Mouse (Mus musculus): ENCODE results near the gene Chchd2. TPM values are rescaled to one million over a fixed set of nuclear protein-coding genes. Genes with fewer than 3 reads are reported as not detected.

Gene Chchd2
- polyA plus RNA-seq, 1 experiment, result 322 TPM

- H3K27ac ChIP-seq (ENCODE audit: insufficient read depth, low read length), result no peak overlapping the region
- no peak overlapping the region for H3K4me3 ChIP-seq (ENCODE audit: insufficient read depth, low read length)
- no peaks in the 10 kb centered on the region; the same call in 1 of the 2 replicates for H3K4me1 ChIP-seq (ENCODE audit: control insufficient read depth, insufficient read depth, low read length)
- TF ChIP-seq CTCF (IDR thresholded peaks at IDR 0.05; ENCODE audit: borderline replicate concordance, insufficient read depth, low read length) (no peak), POLR2A (IDR thresholded peaks at IDR 0.05; ENCODE audit: low read depth, low read length) (no peak)
Observed at GRCm38 (mm10) chr5:129879888-129880287, 7.4 kb downstream of the Chchd2 start.

- no peak overlapping the region for H3K27ac ChIP-seq (ENCODE audit: insufficient read depth, low read length)
- no peak overlapping the region for H3K4me3 ChIP-seq (ENCODE audit: insufficient read depth, low read length)
- TF ChIP-seq CTCF (IDR thresholded peaks at IDR 0.05; ENCODE audit: borderline replicate concordance, insufficient read depth, low read length) (peak; percentile 46; the same call in 1 of the 2 replicates), POLR2A (IDR thresholded peaks at IDR 0.05; ENCODE audit: low read depth, low read length) (no peak)
- H3K4me1 ChIP-seq (ENCODE audit: control insufficient read depth, insufficient read depth, low read length), result no peaks in the 10 kb centered on the region; the same call in 1 of the 2 replicates
Observed at GRCm38 (mm10) chr5:129878946-129879345, 8.3 kb downstream of the Chchd2 start.

GRCm38 (mm10) chr5:129877731-129878455 is 9.4 kb downstream of the Chchd2 start:
- no peak overlapping the region for H3K4me3 ChIP-seq (ENCODE audit: insufficient read depth, low read length)
- no peaks in the 10 kb centered on the region; the same call in 1 of the 2 replicates for H3K4me1 ChIP-seq (ENCODE audit: control insufficient read depth, insufficient read depth, low read length)
- no peak for TF ChIP-seq CTCF (IDR thresholded peaks at IDR 0.05; ENCODE audit: borderline replicate concordance, insufficient read depth, low read length)
- TF ChIP-seq POLR2A (IDR thresholded peaks at IDR 0.05; ENCODE audit: low read depth, low read length), result no peak
- no peak overlapping the region for H3K27ac ChIP-seq (ENCODE audit: insufficient read depth, low read length)

GRCm38 (mm10) chr5:129875098-129875497 is 12.2 kb downstream of the Chchd2 start:
- no peaks in the 10 kb centered on the region; the same call in 1 of the 2 replicates for H3K4me1 ChIP-seq (ENCODE audit: control insufficient read depth, insufficient read depth, low read length)
- TF ChIP-seq POLR2A (IDR thresholded peaks at IDR 0.05; ENCODE audit: low read depth, low read length) (no peak), CTCF (IDR thresholded peaks at IDR 0.05; ENCODE audit: borderline replicate concordance, insufficient read depth, low read length) (no peak)
- H3K27ac ChIP-seq (ENCODE audit: insufficient read depth, low read length), result no peak overlapping the region
- H3K4me3 ChIP-seq (ENCODE audit: insufficient read depth, low read length), result no peak overlapping the region

GRCm38 (mm10) chr5:129873942-129874341 is 13.3 kb downstream of the Chchd2 start:
- H3K4me1 ChIP-seq (ENCODE audit: control insufficient read depth, insufficient read depth, low read length), result no peaks in the 10 kb centered on the region; the same call in 1 of the 2 replicates
- H3K4me3 ChIP-seq (ENCODE audit: insufficient read depth, low read length), result no peak overlapping the region
- TF ChIP-seq POLR2A (IDR thresholded peaks at IDR 0.05; ENCODE audit: low read depth, low read length) (no peak), CTCF (IDR thresholded peaks at IDR 0.05; ENCODE audit: borderline replicate concordance, insufficient read depth, low read length) (no peak)
- H3K27ac ChIP-seq (ENCODE audit: insufficient read depth, low read length), result no peak overlapping the region

GRCm38 (mm10) chr5:129871238-129871637 is 16.0 kb downstream of the Chchd2 start:
- H3K4me1 ChIP-seq (ENCODE audit: control insufficient read depth, insufficient read depth, low read length), result no peaks in the 10 kb centered on the region
- H3K4me3 ChIP-seq (ENCODE audit: insufficient read depth, low read length), result no peak overlapping the region
- no peak overlapping the region for H3K27ac ChIP-seq (ENCODE audit: insufficient read depth, low read length)
- no peak for TF ChIP-seq CTCF (IDR thresholded peaks at IDR 0.05; ENCODE audit: borderline replicate concordance, insufficient read depth, low read length)
- no peak for TF ChIP-seq POLR2A (IDR thresholded peaks at IDR 0.05; ENCODE audit: low read depth, low read length)

- Histone ChIP-seq H3K4me1 (ENCODE audit: control insufficient read depth, insufficient read depth, low read length) (no peaks in the 10 kb centered on the region), H3K4me3 (ENCODE audit: insufficient read depth, low read length) (no peak overlapping the region), H3K27ac (ENCODE audit: insufficient read depth, low read length) (no peak overlapping the region)
- TF ChIP-seq CTCF (IDR thresholded peaks at IDR 0.05; ENCODE audit: borderline replicate concordance, insufficient read depth, low read length) (no peak), POLR2A (IDR thresholded peaks at IDR 0.05; ENCODE audit: low read depth, low read length) (no peak)
Observed at GRCm38 (mm10) chr5:129869238-129869995, 17.9 kb downstream of the Chchd2 start.

- Histone ChIP-seq H3K4me3 (ENCODE audit: insufficient read depth, low read length) (no peak overlapping the region), H3K27ac (ENCODE audit: insufficient read depth, low read length) (no peak overlapping the region), H3K4me1 (ENCODE audit: control insufficient read depth, insufficient read depth, low read length) (no peaks in the 10 kb centered on the region)
- TF ChIP-seq CTCF (IDR thresholded peaks at IDR 0.05; ENCODE audit: borderline replicate concordance, insufficient read depth, low read length), result no peak
- TF ChIP-seq POLR2A (IDR thresholded peaks at IDR 0.05; ENCODE audit: low read depth, low read length), result no peak
Observed at GRCm38 (mm10) chr5:129865841-129866240, 21.4 kb downstream of the Chchd2 start.

GRCm38 (mm10) chr5:129864467-129864866 is 22.8 kb downstream of the Chchd2 start:
- TF ChIP-seq POLR2A (IDR thresholded peaks at IDR 0.05; ENCODE audit: low read depth, low read length) (no peak), CTCF (IDR thresholded peaks at IDR 0.05; ENCODE audit: borderline replicate concordance, insufficient read depth, low read length) (no peak)
- no peak overlapping the region for H3K4me3 ChIP-seq (ENCODE audit: insufficient read depth, low read length)

GRCm38 (mm10) chr5:129862325-129862724 is 24.9 kb downstream of the Chchd2 start:
- Histone ChIP-seq H3K27ac (ENCODE audit: insufficient read depth, low read length) (no peak overlapping the region), H3K4me3 (ENCODE audit: insufficient read depth, low read length) (no peak overlapping the region), H3K4me1 (ENCODE audit: control insufficient read depth, insufficient read depth, low read length) (no peaks in the 10 kb centered on the region)
- TF ChIP-seq CTCF (IDR thresholded peaks at IDR 0.05; ENCODE audit: borderline replicate concordance, insufficient read depth, low read length) (no peak), POLR2A (IDR thresholded peaks at IDR 0.05; ENCODE audit: low read depth, low read length) (no peak)

More at GRCm38 (mm10) chr5:129864467-129864866, 22.8 kb downstream of the Chchd2 start:
- Histone ChIP-seq H3K27ac (ENCODE audit: insufficient read depth, low read length) (no peak overlapping the region), H3K4me1 (ENCODE audit: control insufficient read depth, insufficient read depth, low read length) (no peaks in the 10 kb centered on the region)

Data from embryonic fibroblast, embryonic 13.5 days (primary cell).